Mouse (Mus musculus) liver, embryonic 12.5 days (tissue): Measurements from ENCODE around the gene Smc4. TPM values are rescaled to one million over a fixed set of nuclear protein-coding genes. Genes with fewer than 3 reads are reported as not detected.

Source experiments
- ATAC-seq: fragments of 200-750 bp; cut with Nextera tagmentation; 2 replicates; pipeline ENCODE4 v1.8.0; 2017; ENCODE audit warnings: moderate number of reproducible peaks, mild to moderate bottlenecking, moderate library complexity
- H3K27ac ChIP-seq: fragments of 300-500 bp; sonication (generic); 2 replicates; pipeline ENCODE4 v1.5.1; 2016; ENCODE audit warnings: mild to moderate bottlenecking
- H3K27me3 ChIP-seq: fragments of 300-500 bp; sonication (generic); replicated peaks from 2 replicates; pipeline ENCODE4 v1.6.1; 2016; ENCODE audit warnings: mild to moderate bottlenecking, moderate library complexity
- H3K36me3 ChIP-seq: fragments of 300-500 bp; sonication (generic); 2 replicates; pipeline ENCODE4 v1.6.1; 2016; ENCODE audit warnings: mild to moderate bottlenecking, moderate library complexity
- H3K4me1 ChIP-seq: fragments of 300-500 bp; sonication (generic); 2 replicates; pipeline ENCODE4 v1.6.1; 2016
- H3K4me2 ChIP-seq: fragments of 300-500 bp; sonication (generic); 2 replicates; pipeline ENCODE4 v1.6.1; 2016; ENCODE audit warnings: mild to moderate bottlenecking, moderate library complexity
- H3K4me3 ChIP-seq: fragments of 300-500 bp; sonication (generic); 2 replicates; pipeline ENCODE4 v1.5.1; 2016; ENCODE audit warnings: mild to moderate bottlenecking, moderate library complexity
- H3K9ac ChIP-seq: fragments of 300-500 bp; sonication (generic); 2 replicates; pipeline ENCODE4 v1.6.1; 2016; ENCODE audit warnings: mild to moderate bottlenecking, moderate library complexity
- H3K9me3 ChIP-seq: fragments of 300-500 bp; sonication (generic); replicated peaks from 2 replicates; pipeline ENCODE4 v1.6.1; 2016; ENCODE audit warnings: mild to moderate bottlenecking, moderate library complexity
- WGBS: fragments of 180-500 bp; shearing (Covaris S2); methylation state at CpG from one replicate; pipeline ENCODE4 v1.1.7; 2016; ENCODE audit not compliant: insufficient replicate concordance; 5-methylcytosine and 5-hydroxymethylcytosine counted together
- microRNA counts: library from miRNA; unstranded; fragments of <30 nt; microRNA quantifications from one replicate; lab custom pipeline; 2017
- microRNA-seq: library from miRNA; unstranded; fragments of <30 nt; microRNA quantifications from one replicate; pipeline ENCODE4, GENCODE M21; 2017
- polyA plus RNA-seq: library from polyadenylated mRNA; unstranded; fragments of >200 nt; fragmentation: Nextera tagmentation; extraction: Ambion mirVana; gene quantifications from 2 replicates; pipeline ENCODE4 v1.2.1, GENCODE M21; 2016

The Smc4 gene
- polyA plus RNA-seq, 1 experiment from 2014 or later = 178 TPM

DNA sequence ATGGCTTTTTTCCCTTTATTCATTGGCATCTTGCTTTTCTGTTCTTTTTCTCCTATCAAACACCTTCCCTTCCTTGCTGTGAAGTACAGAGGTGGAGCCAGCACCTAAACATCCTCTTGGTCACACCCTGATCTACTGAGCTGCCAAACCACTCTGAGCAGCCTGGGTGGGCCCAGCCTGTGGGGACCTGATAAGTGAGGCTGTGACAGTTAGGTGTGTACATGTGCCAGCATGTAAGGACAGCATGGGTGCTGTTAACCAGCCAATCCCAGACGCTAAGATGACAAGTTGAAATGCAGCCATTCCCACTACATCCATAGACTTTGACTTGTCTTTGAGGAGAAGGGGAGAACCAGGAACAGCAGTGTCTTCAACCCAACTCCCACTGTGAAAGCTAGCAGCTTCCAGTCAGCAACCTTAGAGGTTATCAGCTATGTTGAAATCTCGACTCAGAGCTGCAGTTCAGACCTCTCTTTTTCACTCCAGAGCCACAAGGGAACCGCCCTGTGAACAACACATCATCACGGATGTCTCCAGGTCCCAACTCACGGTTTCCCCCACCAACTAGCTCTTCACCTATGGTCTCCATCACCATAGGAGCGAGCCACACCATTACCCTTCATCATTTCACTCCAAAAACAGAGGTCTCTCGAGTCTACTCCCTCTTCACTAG is 50.4 kb downstream of the Smc4 start:
- Histone ChIP-seq H3K4me3 (peak overlapping the region; percentile 3), H3K9me3 (no peaks in the 10 kb centered on the region), H3K9ac (peak overlapping the region; percentile 59), H3K27me3 (no peaks in the 10 kb centered on the region), H3K36me3 (no peaks in the 10 kb centered on the region), H3K4me2 (peak overlapping the region; percentile 54), H3K4me1 (peaks cover 70% of the 10 kb centered on the region), H3K27ac (peak overlapping the region; percentile 97)
- 28% methylated on average over 7 of the region's 7 CpGs for whole genome bisulfite sequencing
- ATAC-seq = peak; percentile 100

DNA sequence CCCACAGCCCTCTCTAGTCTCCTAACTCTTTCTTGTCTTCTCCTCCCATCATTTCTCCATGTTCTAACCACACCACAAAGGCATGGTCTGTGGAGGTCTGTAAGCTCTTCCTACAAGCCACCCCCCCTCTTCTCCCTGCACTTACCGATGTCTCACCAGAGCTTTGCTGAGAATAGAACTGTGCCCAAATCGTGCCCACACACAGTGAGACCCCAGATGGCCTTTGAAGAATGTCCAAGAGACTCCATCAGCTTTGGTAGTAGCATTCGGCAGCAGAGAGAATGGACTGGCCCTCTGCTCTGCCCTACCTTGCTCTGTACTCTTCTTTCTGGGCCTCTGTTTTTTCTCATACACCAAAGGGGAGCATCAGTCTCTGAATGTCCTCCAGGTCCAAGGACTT is 51.3 kb downstream of the Smc4 start:
- Histone ChIP-seq H3K9me3 (no peaks in the 10 kb centered on the region), H3K27ac (peak overlapping the region; percentile 97), H3K4me3 (no peak overlapping the region), H3K9ac (peak overlapping the region; percentile 58), H3K36me3 (no peaks in the 10 kb centered on the region), H3K4me2 (peak overlapping the region; percentile 54), H3K27me3 (no peaks in the 10 kb centered on the region), H3K4me1 (peaks cover 70% of the 10 kb centered on the region)
- WGBS = 67% methylated on average over 3 of the region's 3 CpGs
- no peak for ATAC-seq

GRCm38 (mm10) chr3:69060672-69061071 is 56.1 kb downstream of the Smc4 start:
- H3K4me1 ChIP-seq = peaks cover 43% of the 10 kb centered on the region
- WGBS = 83% methylated on average over 4 of the region's 4 CpGs
- H3K27me3 ChIP-seq = no peaks in the 10 kb centered on the region
- no peaks in the 10 kb centered on the region for H3K9me3 ChIP-seq
- no peak overlapping the region for H3K4me3 ChIP-seq
- peak; percentile 31; the same call in 1 of the 2 replicates for ATAC-seq
- no peaks in the 10 kb centered on the region for H3K36me3 ChIP-seq
- H3K27ac ChIP-seq = no peak overlapping the region
- H3K4me2 ChIP-seq = no peak overlapping the region
- H3K9ac ChIP-seq = no peak overlapping the region

DNA sequence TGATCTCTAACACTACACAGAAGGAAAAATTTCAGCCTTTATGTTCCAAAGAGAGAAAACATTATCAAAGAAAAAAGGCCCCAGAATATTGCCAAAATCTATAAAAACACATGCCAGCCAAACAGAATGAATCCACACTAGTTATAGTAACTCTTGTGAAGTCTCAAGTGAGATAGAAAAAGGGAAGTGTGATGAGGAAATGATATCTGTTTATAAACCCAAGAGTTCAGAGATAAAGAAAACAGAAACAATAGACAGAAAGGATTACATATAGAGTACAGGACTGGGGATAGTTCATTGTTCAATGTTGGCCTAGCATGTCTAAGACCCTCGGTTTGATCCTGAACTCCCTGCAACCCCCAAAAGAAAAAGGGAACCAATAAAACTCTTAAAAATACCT is 58.2 kb downstream of the Smc4 start:
- no peaks in the 10 kb centered on the region for H3K36me3 ChIP-seq
- H3K27me3 ChIP-seq = no peaks in the 10 kb centered on the region
- no peak overlapping the region for H3K4me2 ChIP-seq
- H3K9me3 ChIP-seq = no peaks in the 10 kb centered on the region
- 57% methylated on average over 1 of the region's 1 CpGs for WGBS
- H3K4me1 ChIP-seq = peaks cover 22% of the 10 kb centered on the region
- H3K9ac ChIP-seq = no peak overlapping the region; the same call in 1 of the 2 replicates
- no peak for ATAC-seq
- no peak overlapping the region for H3K4me3 ChIP-seq
- peak overlapping the region; percentile 53; the same call in 1 of the 2 replicates for H3K27ac ChIP-seq

GRCm38 (mm10) chr3:69064005-69064404 is 59.5 kb downstream of the Smc4 start:
- no peak overlapping the region; the same call in 1 of the 2 replicates for H3K27ac ChIP-seq
- no peak for ATAC-seq
- H3K9me3 ChIP-seq = no peaks in the 10 kb centered on the region
- WGBS = 46% methylated on average over 1 of the region's 1 CpGs
- H3K4me1 ChIP-seq = peaks cover 26% of the 10 kb centered on the region
- H3K36me3 ChIP-seq = no peaks in the 10 kb centered on the region
- no peak overlapping the region for H3K4me2 ChIP-seq
- no peak overlapping the region for H3K4me3 ChIP-seq
- H3K27me3 ChIP-seq = no peaks in the 10 kb centered on the region
- no peak overlapping the region for H3K9ac ChIP-seq

MicroRNAs encoded within 50 kb of the gene (microRNA counts, 519-probe panel; counts per million panel counts)
- 8,186 counts per million, percentile 99 among the panel's probes with 10 or more counts for microRNA mmu-miR-15b (lab: Ali Mortazavi, UCI)

Small RNA genes lying within 50 kb of the gene (microRNA-seq; reads per million reads assigned to microRNA genes)
- gene Mir15b (3,599 reads per million, percentile 86 among the genes with 10 or more reads in this experiment), gene Mir16-2 (1,420 reads per million, percentile 77 among the genes with 10 or more reads in this experiment)

Other genes with a start within 250 kb of the Smc4 start
- gene 1110032F04Rik, start 135.2 kb upstream of the Smc4 start, polyA plus RNA-seq = 2.8 and 3.1 TPM in 2 replicates
- gene Ift80, start 168 bp upstream of the Smc4 start, polyA plus RNA-seq = 6.8 and 7.1 TPM in 2 replicates
- 162 and 164 TPM in 2 replicates for gene Trim59, start 40.0 kb downstream of the Smc4 start, polyA plus RNA-seq
- gene Kpna4, start 122.4 kb downstream of the Smc4 start, polyA plus RNA-seq = 27.7 and 31.5 TPM in 2 replicates
- gene Arl14, start 217.7 kb downstream of the Smc4 start, polyA plus RNA-seq = not detected in 2 replicates